Mouse (Mus musculus): ENCODE results near the gene Pxdn. TPM values are rescaled to one million over a fixed set of nuclear protein-coding genes. Genes with fewer than 3 reads are reported as not detected.

The Pxdn gene
- total and polyA plus RNA-seq, 3 experiments = 28.7 to 69.4 (median 41.0) TPM

- Histone ChIP-seq H3K4me3 (no peak overlapping the region), H3K9ac (ENCODE audit: low read depth, low read length) (no peak overlapping the region), H3K36me3 (ENCODE audit: control insufficient read depth, insufficient read depth, low read length) (peaks cover 21% of the 10 kb centered on the region), H3K79me2 (replicated peaks; ENCODE audit: control insufficient read depth, insufficient read depth, low read length) (no peaks in the 10 kb centered on the region; the same call in 1 of the 2 replicates), H3K27ac (peak overlapping the region; percentile 82), H3K27me3 (ENCODE audit: control insufficient read depth, insufficient read depth, low read length) (no peaks in the 10 kb centered on the region), H3K4me1 (ENCODE audit: control insufficient read depth, insufficient read depth, low read length) (peaks cover 43% of the 10 kb centered on the region)
- TF ChIP-seq POLR2A (IDR thresholded peaks at IDR 0.05; ENCODE audit: insufficient read depth, low read depth, low read length) (no peak), EP300 (IDR thresholded peaks at IDR 0.05; ENCODE audit: insufficient read depth, low read depth, low read length) (peak; percentile 49; the same call in 1 of the 2 replicates)
- WGBS = 8% methylated on average over 6 of the region's 6 CpGs
- intact Hi-C loops (cut with DNase I) = no loop called here
- peak in 1 of 2 experiments; percentile 75 for DNase-seq
These were observed 14.7 kb downstream of the Pxdn start for GRCm38 (mm10) chr12:29952102-29952501.

- H3K79me2 ChIP-seq (replicated peaks; ENCODE audit: control insufficient read depth, insufficient read depth, low read length) = peaks cover 6% of the 10 kb centered on the region; the same call in 1 of the 2 replicates
- no peaks in the 10 kb centered on the region for H3K27me3 ChIP-seq (ENCODE audit: control insufficient read depth, insufficient read depth, low read length)
- H3K4me3 ChIP-seq = no peak overlapping the region
- H3K4me1 ChIP-seq (ENCODE audit: control insufficient read depth, insufficient read depth, low read length) = peaks cover 48% of the 10 kb centered on the region
- WGBS = 40% methylated on average over 11 of the region's 11 CpGs
- DNase-seq = peak; percentile 55 to 59
- H3K9ac ChIP-seq (ENCODE audit: low read depth, low read length) = peak overlapping the region; percentile 48; the same call in 1 of the 2 replicates
- peak overlapping the region; percentile 82 for H3K27ac ChIP-seq
- peaks cover 22% of the 10 kb centered on the region for H3K36me3 ChIP-seq (ENCODE audit: control insufficient read depth, insufficient read depth, low read length)
- TF ChIP-seq CTCF (IDR thresholded peaks at IDR 0.05) (no peak), POLR2A (IDR thresholded peaks at IDR 0.05; ENCODE audit: insufficient read depth, low read depth, low read length) (peak; percentile 41; the same call in 1 of the 2 replicates), EP300 (IDR thresholded peaks at IDR 0.05; ENCODE audit: insufficient read depth, low read depth, low read length) (peak; percentile 69)
- intact Hi-C loops (cut with DNase I) = no loop called here
These were observed 16.6 kb downstream of the Pxdn start for GRCm38 (mm10) chr12:29953999-29954398.

- Histone ChIP-seq H3K27me3 (ENCODE audit: control insufficient read depth, insufficient read depth, low read length) (no peaks in the 10 kb centered on the region), H3K4me1 (ENCODE audit: control insufficient read depth, insufficient read depth, low read length) (peaks cover 46% of the 10 kb centered on the region), H3K36me3 (ENCODE audit: control insufficient read depth, insufficient read depth, low read length) (peaks cover 20% of the 10 kb centered on the region), H3K27ac (peak overlapping the region; percentile 82), H3K79me2 (replicated peaks; ENCODE audit: control insufficient read depth, insufficient read depth, low read length) (peaks cover 6% of the 10 kb centered on the region; the same call in 1 of the 2 replicates), H3K4me3 (no peak overlapping the region), H3K9ac (ENCODE audit: low read depth, low read length) (peak overlapping the region; percentile 48; the same call in 1 of the 2 replicates)
- TF ChIP-seq POLR2A (IDR thresholded peaks at IDR 0.05; ENCODE audit: insufficient read depth, low read depth, low read length) (no peak), CTCF (IDR thresholded peaks at IDR 0.05) (no peak), EP300 (IDR thresholded peaks at IDR 0.05; ENCODE audit: insufficient read depth, low read depth, low read length) (no peak)
- 45% methylated on average over 3 of the region's 3 CpGs for WGBS
- no peak for DNase-seq
- intact Hi-C loops (cut with DNase I) = no loop called here
These were observed 17.1 kb downstream of the Pxdn start for GRCm38 (mm10) chr12:29954464-29954863.

- intact Hi-C loops (cut with DNase I) = no loop called here
- Histone ChIP-seq H3K36me3 (ENCODE audit: control insufficient read depth, insufficient read depth, low read length) (peaks cover 24% of the 10 kb centered on the region), H3K4me1 (ENCODE audit: control insufficient read depth, insufficient read depth, low read length) (peaks cover 46% of the 10 kb centered on the region), H3K79me2 (replicated peaks; ENCODE audit: control insufficient read depth, insufficient read depth, low read length) (peaks cover 6% of the 10 kb centered on the region), H3K4me3 (no peak overlapping the region), H3K27me3 (ENCODE audit: control insufficient read depth, insufficient read depth, low read length) (no peaks in the 10 kb centered on the region), H3K27ac (peak overlapping the region; percentile 69), H3K9ac (ENCODE audit: low read depth, low read length) (no peak overlapping the region)
- WGBS = 32% methylated on average over 12 of the region's 12 CpGs
- no peak for DNase-seq
- TF ChIP-seq POLR2A (IDR thresholded peaks at IDR 0.05; ENCODE audit: insufficient read depth, low read depth, low read length) = no peak
- no peak for TF ChIP-seq EP300 (IDR thresholded peaks at IDR 0.05; ENCODE audit: insufficient read depth, low read depth, low read length)
- no peak for TF ChIP-seq CTCF (IDR thresholded peaks at IDR 0.05)
These were observed 19.6 kb downstream of the Pxdn start for GRCm38 (mm10) chr12:29956969-29957368.

DNA sequence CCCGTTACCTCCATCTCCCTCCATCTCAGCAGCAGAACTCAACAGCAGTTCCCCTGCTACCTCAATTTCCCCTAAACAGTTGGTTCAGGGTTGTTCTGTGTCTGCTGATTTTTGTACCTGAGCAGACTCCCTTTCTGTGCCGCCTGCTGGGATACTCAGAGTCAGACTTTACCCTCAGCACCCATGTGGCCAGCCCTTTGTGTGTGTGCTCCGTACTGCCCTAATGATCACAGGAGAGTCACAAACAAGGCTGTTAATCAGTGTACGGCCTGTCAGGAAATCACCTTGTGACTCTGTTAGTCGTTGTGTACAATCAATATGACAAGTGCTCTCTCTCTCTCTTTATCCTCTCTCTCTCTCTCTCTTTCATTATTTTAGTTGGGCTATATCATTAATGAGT lies 21.2 kb downstream of the Pxdn start:
- Histone ChIP-seq H3K4me3 (no peak overlapping the region), H3K9ac (ENCODE audit: low read depth, low read length) (no peak overlapping the region), H3K4me1 (ENCODE audit: control insufficient read depth, insufficient read depth, low read length) (peaks cover 36% of the 10 kb centered on the region), H3K27ac (no peak overlapping the region), H3K36me3 (ENCODE audit: control insufficient read depth, insufficient read depth, low read length) (peaks cover 18% of the 10 kb centered on the region), H3K27me3 (ENCODE audit: control insufficient read depth, insufficient read depth, low read length) (no peaks in the 10 kb centered on the region), H3K79me2 (replicated peaks; ENCODE audit: control insufficient read depth, insufficient read depth, low read length) (peaks cover 6% of the 10 kb centered on the region)
- intact Hi-C loops (cut with DNase I) = no loop called here
- 55% methylated on average over 5 of the region's 5 CpGs for WGBS
- TF ChIP-seq POLR2A (IDR thresholded peaks at IDR 0.05; ENCODE audit: insufficient read depth, low read depth, low read length) = no peak
- TF ChIP-seq EP300 (IDR thresholded peaks at IDR 0.05; ENCODE audit: insufficient read depth, low read depth, low read length) = no peak
- TF ChIP-seq CTCF (IDR thresholded peaks at IDR 0.05) = no peak
- no peak for DNase-seq

DNA sequence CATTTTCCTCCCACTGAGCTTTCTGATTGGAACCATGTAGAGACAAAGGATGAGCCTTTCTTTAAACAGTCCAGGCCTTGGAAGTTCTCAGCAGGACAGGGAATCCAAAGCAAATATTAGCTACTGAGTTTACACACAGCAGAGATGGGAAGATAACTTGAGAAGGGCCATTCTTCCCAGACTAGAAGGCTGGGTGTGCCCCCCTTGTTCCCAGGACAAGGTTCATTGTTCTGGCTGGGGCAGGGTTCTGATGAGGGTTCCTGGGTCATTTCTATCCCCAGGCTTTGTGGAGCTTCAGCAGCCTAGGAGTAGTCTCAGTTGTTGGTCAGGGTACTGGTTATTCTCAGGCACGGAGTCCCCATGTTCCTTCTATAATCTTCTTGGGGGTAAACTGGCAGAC lies 23.6 kb downstream of the Pxdn start:
- no peak overlapping the region for H3K9ac ChIP-seq (ENCODE audit: low read depth, low read length)
- H3K4me1 ChIP-seq (ENCODE audit: control insufficient read depth, insufficient read depth, low read length) = peaks cover 34% of the 10 kb centered on the region
- H3K4me3 ChIP-seq = no peak overlapping the region
- no peaks in the 10 kb centered on the region for H3K27me3 ChIP-seq (ENCODE audit: control insufficient read depth, insufficient read depth, low read length)
- TF ChIP-seq EP300 (IDR thresholded peaks at IDR 0.05; ENCODE audit: insufficient read depth, low read depth, low read length) (no peak), POLR2A (IDR thresholded peaks at IDR 0.05; ENCODE audit: insufficient read depth, low read depth, low read length) (no peak), CTCF (IDR thresholded peaks at IDR 0.05) (no peak)
- H3K79me2 ChIP-seq (replicated peaks; ENCODE audit: control insufficient read depth, insufficient read depth, low read length) = peaks cover 7% of the 10 kb centered on the region
- peaks cover 14% of the 10 kb centered on the region for H3K36me3 ChIP-seq (ENCODE audit: control insufficient read depth, insufficient read depth, low read length)
- 45% methylated on average over 1 of the region's 1 CpGs for WGBS
- intact Hi-C loops (cut with DNase I) = no loop called here
- H3K27ac ChIP-seq = peak overlapping the region; percentile 7; the same call in 1 of the 2 replicates
- no peak for DNase-seq

Data from heart, adult 2 months (tissue).